Mouse (Mus musculus) limb, embryonic 11.5 days (tissue): ENCODE results near the gene Ptn. TPM values are rescaled to one million over a fixed set of nuclear protein-coding genes. Genes with fewer than 3 reads are reported as not detected.

Source experiments
- ATAC-seq: fragments of 200-750 bp; cut with Nextera tagmentation; 2 replicates; pipeline ENCODE4 v1.8.0; 2017; ENCODE audit warnings: low read depth; ENCODE audit not compliant: insufficient number of reproducible peaks, low FRiP score, low TSS enrichment
- DNase-seq: peaks from one replicate; pipeline ENCODE4 v3.0.0-alpha.2; 2015; ENCODE audit warnings: low spot score
- H3K27ac ChIP-seq: fragments of 300-500 bp; sonication (generic); replicated peaks from 2 replicates; pipeline ENCODE4 v1.5.1; 2014; ENCODE audit warnings: low read depth, mild to moderate bottlenecking, low read length
- H3K27me3 ChIP-seq: fragments of 300-500 bp; sonication (generic); 2 replicates; pipeline ENCODE4 v1.6.1; 2014; ENCODE audit warnings: mild to moderate bottlenecking, low read length, mixed read lengths; ENCODE audit not compliant: control insufficient read depth, insufficient read depth
- H3K36me3 ChIP-seq: fragments of 300-500 bp; sonication (generic); 2 replicates; pipeline ENCODE4 v1.6.1; 2014; ENCODE audit warnings: mild to moderate bottlenecking, low read length, moderate library complexity, mixed read lengths; ENCODE audit not compliant: control insufficient read depth, insufficient read depth
- H3K4me1 ChIP-seq: fragments of 300-500 bp; sonication (generic); 2 replicates; pipeline ENCODE4 v1.6.1; 2014; ENCODE audit warnings: low read length, mixed read lengths; ENCODE audit not compliant: control insufficient read depth, insufficient read depth
- H3K4me2 ChIP-seq: fragments of 300-500 bp; sonication (generic); 2 replicates; pipeline ENCODE4 v1.6.1; 2014; ENCODE audit warnings: low read depth, mild to moderate bottlenecking, moderate library complexity; ENCODE audit not compliant: severe bottlenecking
- H3K4me3 ChIP-seq: fragments of 300-500 bp; sonication (generic); 2 replicates; pipeline ENCODE4 v1.5.1; 2014; ENCODE audit warnings: low read depth, low read length
- H3K9ac ChIP-seq: fragments of 300-500 bp; sonication (generic); 2 replicates; pipeline ENCODE4 v1.6.1; 2014; ENCODE audit warnings: mild to moderate bottlenecking, low read length
- H3K9me3 ChIP-seq: fragments of 300-500 bp; sonication (generic); 2 replicates; pipeline ENCODE4 v1.6.1; 2016; ENCODE audit warnings: low read length; ENCODE audit not compliant: control insufficient read depth
- WGBS: fragments of 180-500 bp; shearing (Covaris S2); extraction: QIAGEN DNeasy Blood & Tissue Kit; methylation state at CpG from one replicate; pipeline ENCODE4 v1.1.7; 2014; 5-methylcytosine and 5-hydroxymethylcytosine counted together
- polyA plus RNA-seq: library from polyadenylated mRNA; unstranded; fragments of >200 nt; fragmentation: Nextera tagmentation; extraction: Ambion mirVana; gene quantifications from 2 replicates; pipeline ENCODE4 v1.2.1, GENCODE M21; 2014

Ptn gene
- polyA plus RNA-seq, 1 experiment from 2014 or later, result 623 TPM

DNA sequence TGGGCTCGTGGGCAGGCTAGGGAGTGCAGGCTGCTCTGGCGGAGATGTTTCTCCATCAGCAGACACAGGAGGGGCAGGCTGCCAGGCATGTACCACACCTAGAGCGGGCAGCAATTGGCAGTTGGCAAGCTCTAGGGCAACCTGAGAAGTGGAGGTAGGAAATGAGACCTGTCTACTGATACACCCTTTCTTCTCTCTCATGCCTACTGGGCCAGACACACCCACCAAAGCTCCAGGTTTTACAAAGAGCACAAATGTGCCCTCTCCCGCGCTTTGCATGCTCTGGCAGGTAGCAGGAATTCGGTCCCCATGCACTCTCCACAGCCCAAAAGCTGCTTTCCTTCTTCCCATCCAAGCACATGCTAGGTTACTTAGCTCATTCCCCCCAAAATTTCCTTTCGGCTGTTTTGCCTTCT, 701 bp downstream of the Ptn start:
- peak overlapping the region; percentile 95 for H3K27ac ChIP-seq
- peak; percentile 75 for DNase-seq

DNA sequence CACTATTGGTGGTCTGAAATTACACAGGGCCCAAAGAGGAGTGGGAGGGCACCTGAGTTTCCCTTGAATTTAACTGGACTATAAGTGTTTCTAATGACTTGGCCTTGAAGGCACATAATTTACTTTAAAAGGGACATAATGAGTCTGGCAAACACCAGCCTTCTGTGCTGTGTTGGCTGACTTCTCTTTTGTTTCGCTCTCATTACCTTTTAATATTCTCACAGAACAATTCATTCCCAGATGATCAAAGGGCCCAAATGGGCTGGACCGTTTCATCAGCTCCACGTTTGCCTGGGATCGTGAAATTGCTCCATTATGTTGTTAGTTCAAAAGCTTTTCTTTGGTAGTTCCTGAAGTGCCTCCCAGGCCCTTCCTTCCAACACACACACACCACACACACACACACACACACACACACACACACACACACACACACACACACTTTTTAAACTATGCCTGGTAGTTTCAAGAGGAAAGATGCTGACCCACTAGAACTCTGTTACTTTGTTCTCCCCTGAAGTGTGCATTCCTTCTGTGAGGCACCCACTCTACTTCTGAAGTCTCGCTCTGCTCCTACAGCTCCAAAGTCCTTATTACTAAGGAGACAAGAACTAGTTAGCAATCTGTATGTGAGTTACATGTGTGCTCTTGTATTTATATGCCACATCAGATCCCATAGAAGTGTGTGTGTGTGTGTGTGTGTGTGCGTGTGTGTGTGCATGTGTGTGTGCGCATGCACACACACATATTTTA, 1.5 kb downstream of the Ptn start:
- H3K9ac ChIP-seq, result peak overlapping the region; percentile 93
- H3K4me2 ChIP-seq, result peak overlapping the region; percentile 80
- 0 out of 2 replicates have a peak, but pooled peaks have one; percentile 24 for ATAC-seq
- peak; percentile 58 for DNase-seq
- H3K9me3 ChIP-seq, result no peaks in the 10 kb centered on the region
- H3K27me3 ChIP-seq, result no peaks in the 10 kb centered on the region
- WGBS, result 25% methylated on average over 7 of the region's 7 CpGs
- peak overlapping the region; percentile 72 for H3K27ac ChIP-seq
- H3K4me1 ChIP-seq, result peaks cover 5% of the 10 kb centered on the region; the same call in 1 of the 2 replicates
- peak overlapping the region; percentile 77 for H3K4me3 ChIP-seq
- no peaks in the 10 kb centered on the region; the same call in 1 of the 2 replicates for H3K36me3 ChIP-seq

More for the DNA sequence above, 701 bp downstream of the Ptn start:
- no peaks in the 10 kb centered on the region for H3K9me3 ChIP-seq
- H3K4me3 ChIP-seq, result peak overlapping the region; percentile 77
- H3K4me1 ChIP-seq, result peaks cover 5% of the 10 kb centered on the region; the same call in 1 of the 2 replicates
- WGBS, result 6% methylated on average over 7 of the region's 7 CpGs
- H3K36me3 ChIP-seq, result no peaks in the 10 kb centered on the region; the same call in 1 of the 2 replicates
- H3K27me3 ChIP-seq, result no peaks in the 10 kb centered on the region
- peak; percentile 44; the same call in 1 of the 2 replicates for ATAC-seq
- H3K4me2 ChIP-seq, result peak overlapping the region; percentile 80
- H3K9ac ChIP-seq, result peak overlapping the region; percentile 93

DNA sequence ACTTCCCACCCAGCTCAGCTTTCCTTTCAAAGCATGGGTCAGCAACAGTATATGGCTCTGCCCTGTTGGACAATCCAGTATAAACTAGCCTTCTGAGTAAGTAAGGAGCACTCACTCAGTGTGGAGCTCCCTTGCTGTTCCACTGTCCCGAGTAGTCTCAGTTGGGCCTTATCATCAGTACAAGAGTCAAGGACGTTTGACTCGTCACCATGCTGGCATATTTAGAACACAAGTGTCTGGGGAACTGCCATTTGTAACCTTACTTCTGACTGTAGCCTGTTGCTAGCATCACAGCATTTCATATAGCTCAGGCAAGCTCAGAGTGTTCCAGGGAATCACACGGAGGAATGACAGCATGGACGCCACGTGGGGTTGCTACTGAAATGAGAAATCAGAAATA, 3.1 kb downstream of the Ptn start:
- peak overlapping the region; percentile 5; the same call in 1 of the 2 replicates for H3K4me3 ChIP-seq
- H3K36me3 ChIP-seq, result no peaks in the 10 kb centered on the region; the same call in 1 of the 2 replicates
- H3K27ac ChIP-seq, result no peak overlapping the region
- H3K27me3 ChIP-seq, result no peaks in the 10 kb centered on the region
- peaks cover 5% of the 10 kb centered on the region; the same call in 1 of the 2 replicates for H3K4me1 ChIP-seq
- ATAC-seq (no peak), DNase-seq (no peak)
- WGBS, result 85% methylated on average over 6 of the region's 6 CpGs
- no peak overlapping the region for H3K9ac ChIP-seq
- no peaks in the 10 kb centered on the region for H3K9me3 ChIP-seq
- H3K4me2 ChIP-seq, result peak overlapping the region; percentile 26; the same call in 1 of the 2 replicates

DNA sequence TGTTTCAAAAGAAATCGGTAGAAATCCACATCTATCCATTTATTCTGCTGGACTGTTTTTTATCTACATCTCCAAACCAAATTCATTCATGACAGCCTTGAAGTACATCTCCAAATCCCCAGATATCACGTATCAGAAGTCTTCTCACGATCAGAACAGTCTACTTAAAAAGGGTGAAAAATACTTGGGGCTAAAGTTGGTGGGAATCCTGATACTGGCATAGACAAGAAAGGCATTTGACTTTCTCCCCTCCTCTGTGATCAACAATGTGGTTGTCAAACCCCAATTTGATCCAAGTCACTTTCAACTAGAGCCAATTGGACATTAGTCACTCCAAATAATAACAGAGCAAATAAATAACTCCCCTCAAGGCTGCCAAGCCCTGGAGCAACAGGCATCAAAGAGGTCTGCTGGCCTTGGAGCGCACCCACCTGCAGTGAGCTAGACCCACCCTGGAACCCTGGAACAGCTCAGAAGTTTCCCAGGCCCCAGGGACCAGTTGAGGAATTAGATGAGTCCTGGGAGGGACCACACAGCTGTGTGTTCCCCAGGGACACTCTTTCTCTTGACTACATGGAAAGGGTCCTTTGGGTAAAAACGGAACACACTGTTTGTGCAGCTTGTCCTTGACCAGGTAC, 9.6 kb downstream of the Ptn start:
- Histone ChIP-seq H3K9me3 (no peaks in the 10 kb centered on the region), H3K4me3 (no peak overlapping the region), H3K4me2 (no peak overlapping the region), H3K9ac (no peak overlapping the region), H3K27ac (no peak overlapping the region), H3K36me3 (no peaks in the 10 kb centered on the region), H3K4me1 (peaks cover 10% of the 10 kb centered on the region), H3K27me3 (no peaks in the 10 kb centered on the region)
- no peak for ATAC-seq
- no peak for DNase-seq
- WGBS, result 84% methylated on average over 5 of the region's 5 CpGs

DNA sequence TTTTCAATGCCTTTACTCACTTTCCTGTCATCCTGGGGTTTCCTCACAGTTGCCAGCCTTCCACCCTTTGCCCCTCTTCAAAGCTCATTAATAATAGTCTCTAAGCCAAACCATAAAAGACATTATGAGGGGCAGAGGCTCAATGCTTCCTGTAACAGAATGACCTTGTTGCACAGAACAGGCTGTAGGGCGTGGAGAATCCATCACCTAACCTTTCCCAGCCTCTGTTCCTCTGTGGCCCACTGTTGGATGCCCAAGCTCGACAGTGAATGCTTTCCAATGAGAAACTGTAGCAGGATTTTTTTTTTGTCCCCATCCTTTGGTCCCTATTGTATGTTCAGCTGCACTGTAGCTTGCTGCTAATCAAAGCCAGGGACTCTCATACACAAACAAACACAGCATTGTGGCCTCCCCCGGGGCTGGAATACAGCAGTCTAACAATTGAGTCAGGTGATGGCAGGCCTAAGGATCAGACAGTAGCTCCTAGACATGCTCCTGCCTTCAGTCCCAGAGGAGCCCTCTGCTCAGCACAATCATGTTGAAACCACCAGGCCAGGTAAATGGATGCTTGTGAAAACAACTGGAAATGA, 12.9 kb downstream of the Ptn start:
- peak; percentile 27 for DNase-seq
- peaks cover 10% of the 10 kb centered on the region for H3K4me1 ChIP-seq
- no peaks in the 10 kb centered on the region for H3K36me3 ChIP-seq
- H3K9me3 ChIP-seq, result no peaks in the 10 kb centered on the region
- no peak overlapping the region for H3K4me3 ChIP-seq
- ATAC-seq, result no peak
- no peaks in the 10 kb centered on the region for H3K27me3 ChIP-seq
- no peak overlapping the region for H3K27ac ChIP-seq
- no peak overlapping the region for H3K4me2 ChIP-seq
- H3K9ac ChIP-seq, result no peak overlapping the region
- 35% methylated on average over 3 of the region's 3 CpGs for WGBS

DNA sequence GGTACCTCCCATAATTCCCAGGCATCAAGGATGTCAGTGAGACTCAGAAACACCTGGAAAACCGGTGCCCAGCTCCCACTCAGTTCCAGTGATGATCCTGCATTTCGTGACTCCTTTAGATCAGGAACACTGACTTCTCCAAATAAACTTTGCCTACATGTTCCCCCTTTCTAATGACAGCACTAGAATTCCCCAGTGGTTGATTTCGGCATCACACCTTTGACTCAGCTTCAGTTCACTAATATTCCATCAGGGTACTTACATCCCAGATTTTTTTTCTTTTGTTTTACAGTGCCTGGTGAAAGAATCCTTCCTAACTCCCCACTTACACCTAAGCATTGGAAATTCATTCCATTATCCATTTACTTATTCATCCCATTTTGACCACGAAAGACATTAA, 15.5 kb downstream of the Ptn start:
- ATAC-seq (no peak), DNase-seq (peak; percentile 13)
- 89% methylated on average over 4 of the region's 4 CpGs for WGBS
- Histone ChIP-seq H3K4me2 (no peak overlapping the region), H3K36me3 (no peaks in the 10 kb centered on the region), H3K4me1 (peaks cover 7% of the 10 kb centered on the region), H3K9me3 (no peaks in the 10 kb centered on the region), H3K4me3 (no peak overlapping the region), H3K9ac (no peak overlapping the region), H3K27me3 (no peaks in the 10 kb centered on the region), H3K27ac (no peak overlapping the region)

DNA sequence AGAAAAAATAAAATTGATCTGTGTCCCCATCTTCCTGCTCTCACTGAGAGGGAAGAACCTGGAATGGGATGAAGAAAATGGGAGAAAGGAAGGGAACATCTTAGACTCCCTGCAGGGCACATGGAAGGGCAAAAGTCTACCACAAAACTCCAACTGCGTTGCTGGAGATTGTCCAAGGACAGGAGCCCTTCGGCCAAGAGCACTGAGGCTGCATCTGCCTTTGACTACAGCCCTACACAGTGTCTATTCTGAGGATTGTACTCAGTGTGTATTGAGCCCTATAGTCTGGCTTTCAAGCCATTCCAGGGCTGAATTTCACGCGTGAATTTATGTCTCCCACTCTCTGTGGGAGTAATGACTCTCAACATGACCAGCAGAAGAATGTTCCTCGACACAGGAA, 16.2 kb downstream of the Ptn start:
- DNase-seq, result peak; percentile 9
- no peak overlapping the region for H3K27ac ChIP-seq
- no peak overlapping the region for H3K4me3 ChIP-seq
- no peaks in the 10 kb centered on the region for H3K36me3 ChIP-seq
- H3K4me1 ChIP-seq, result peaks cover 9% of the 10 kb centered on the region
- H3K9ac ChIP-seq, result no peak overlapping the region
- ATAC-seq, result no peak
- H3K4me2 ChIP-seq, result no peak overlapping the region
- WGBS, result 86% methylated on average over 5 of the region's 5 CpGs
- no peaks in the 10 kb centered on the region for H3K9me3 ChIP-seq
- H3K27me3 ChIP-seq, result no peaks in the 10 kb centered on the region

DNA sequence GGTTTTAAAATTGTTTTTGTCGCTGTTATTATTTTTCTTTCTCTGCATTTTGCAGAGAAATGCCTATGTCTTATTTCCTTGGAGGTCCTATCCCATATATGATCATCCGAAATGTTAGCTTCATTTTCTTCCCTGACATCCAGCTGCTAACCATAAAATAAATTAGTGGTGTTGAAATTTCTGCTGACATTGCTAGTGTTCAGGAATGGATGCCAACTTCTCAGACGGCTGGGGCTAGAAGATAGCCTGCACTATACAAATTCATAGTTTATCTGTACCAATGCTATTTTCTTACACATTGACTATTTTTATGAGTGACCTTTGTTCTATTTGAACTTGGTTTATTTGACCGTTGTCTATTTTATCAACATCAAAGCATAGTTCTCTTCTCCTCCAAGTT, 20.8 kb downstream of the Ptn start:
- no peaks in the 10 kb centered on the region for H3K9me3 ChIP-seq
- DNase-seq (no peak), ATAC-seq (no peak)
- peaks cover 16% of the 10 kb centered on the region for H3K4me1 ChIP-seq
- H3K27me3 ChIP-seq, result no peaks in the 10 kb centered on the region
- H3K4me2 ChIP-seq, result no peak overlapping the region
- no peak overlapping the region for H3K4me3 ChIP-seq
- H3K9ac ChIP-seq, result no peak overlapping the region
- H3K36me3 ChIP-seq, result no peaks in the 10 kb centered on the region
- WGBS, result 74% methylated on average over 4 of the region's 4 CpGs
- H3K27ac ChIP-seq, result no peak overlapping the region
